Comparison of ENCODE assay signal across 16 mouse cellular contexts in genomic region chr16:45044844-45045243, GRCm38 (mm10). TPM values are rescaled to one million over a fixed set of nuclear protein-coding genes. Genes with fewer than 3 reads are reported as not detected.
DNase-seq lines count a peak whose midpoint lies in the region; ATAC-seq and TF ChIP-seq lines count a peak whose summit lies in the region.
"Had no signal": no experiment of that assay in that cellular context is flagged by ENCODE, and none has a peak within 500 bp of the region (broad histone marks: within the 10 kb centered on the region; RNA-seq: fewer than 3 reads in every experiment).

No protein-coding gene starts in this region.

- peak; percentile 82 for ATAC-seq in CD4-positive, CD25-positive, alpha-beta regulatory T cell, adult 4 months
- 0 out of 2 replicates have a peak, but pooled peaks have one; percentile 29 for ATAC-seq in embryonic facial prominence, embryonic 15.5 days (ENCODE audit: insufficient number of reproducible peaks, low FRiP score, low TSS enrichment, low read depth)
- ATAC-seq: intestine, embryonic 15.5 days had no signal

- no peak overlapping the region for H3K27ac ChIP-seq in embryonic facial prominence, embryonic 15.5 days (replicated peaks)
- H3K27ac ChIP-seq in limb, embryonic 10.5 days, result no peak overlapping the region
- no peak overlapping the region for H3K27ac ChIP-seq in cerebellum, adult 2 months (ENCODE audit: insufficient read depth, low read length)
- H3K27ac ChIP-seq: heart, embryonic 15.5 days; intestine, embryonic 15.5 days; kidney, postnatal 0 days; lung, embryonic 15.5 days had no signal

- no peak for TF ChIP-seq POLR2A in myocyte (IDR thresholded peaks at IDR 0.05; ENCODE audit: insufficient read length, low read depth)
- TF ChIP-seq POLR2A in cerebellum, adult 2 months (IDR thresholded peaks at IDR 0.05; ENCODE audit: borderline replicate concordance, insufficient read depth, low read length), result no peak

- no peaks in the 10 kb centered on the region for H3K4me1 ChIP-seq in embryonic facial prominence, embryonic 15.5 days
- H3K4me1 ChIP-seq in limb, embryonic 10.5 days, result no peaks in the 10 kb centered on the region
- no peaks in the 10 kb centered on the region for H3K4me1 ChIP-seq in cerebellum, adult 2 months (ENCODE audit: control insufficient read depth, insufficient read depth, low read length)
- H3K4me1 ChIP-seq: heart, embryonic 15.5 days; intestine, embryonic 15.5 days; lung, embryonic 15.5 days had no signal

- H3K79me2 ChIP-seq in myocyte (ENCODE audit: control insufficient read depth, insufficient read depth), result no peaks in the 10 kb centered on the region

- H3K36me3 ChIP-seq in embryonic facial prominence, embryonic 15.5 days, result no peaks in the 10 kb centered on the region
- H3K36me3 ChIP-seq in myocyte (ENCODE audit: control insufficient read depth, insufficient read depth), result no peaks in the 10 kb centered on the region
- H3K36me3 ChIP-seq in limb, embryonic 10.5 days, result no peaks in the 10 kb centered on the region
- H3K36me3 ChIP-seq: heart, embryonic 15.5 days; intestine, embryonic 15.5 days; lung, embryonic 15.5 days had no signal

- H3ac ChIP-seq in myocyte (ENCODE audit: control insufficient read depth, insufficient read length), result no peak overlapping the region

- 68% methylated on average over 3 of the region's 3 CpGs for WGBS in embryonic facial prominence, embryonic 15.5 days
- 52% methylated on average over 3 of the region's 3 CpGs for WGBS in limb, embryonic 10.5 days
- WGBS in cerebellum, adult 2 months, result 50% methylated on average over 3 of the region's 3 CpGs

- no peak overlapping the region for H3K9ac ChIP-seq in embryonic facial prominence, embryonic 15.5 days
- H3K9ac ChIP-seq: heart, embryonic 15.5 days; intestine, embryonic 15.5 days; lung, embryonic 15.5 days had no signal

- H3K27me3 ChIP-seq in embryonic facial prominence, embryonic 15.5 days, result no peaks in the 10 kb centered on the region
- no peaks in the 10 kb centered on the region for H3K27me3 ChIP-seq in myocyte (ENCODE audit: control insufficient read depth, insufficient read depth, insufficient read length)
- no peaks in the 10 kb centered on the region for H3K27me3 ChIP-seq in limb, embryonic 10.5 days (ENCODE audit: low read depth, poor library complexity, severe bottlenecking)
- no peaks in the 10 kb centered on the region for H3K27me3 ChIP-seq in cerebellum, adult 2 months (ENCODE audit: control insufficient read depth, insufficient read depth, low read length)
- H3K27me3 ChIP-seq: heart, embryonic 15.5 days; intestine, embryonic 15.5 days; lung, embryonic 15.5 days had no signal

- TF ChIP-seq CTCF in cerebellum, adult 2 months (IDR thresholded peaks at IDR 0.05; ENCODE audit: borderline replicate concordance, insufficient read depth, low read depth, low read length), result no peak

- H3K4me3 ChIP-seq in embryonic facial prominence, embryonic 15.5 days (replicated peaks), result no peak overlapping the region
- H3K4me3 ChIP-seq in myocyte, result no peak overlapping the region
- no peak overlapping the region for H3K4me3 ChIP-seq in limb, embryonic 10.5 days
- no peak overlapping the region for H3K4me3 ChIP-seq in cerebellum, adult 2 months (replicated peaks; ENCODE audit: insufficient read depth, low read depth, low read length)
- H3K4me3 ChIP-seq: heart, embryonic 15.5 days; intestine, embryonic 15.5 days; lung, embryonic 15.5 days had no signal

- H3K9me3 ChIP-seq in embryonic facial prominence, embryonic 15.5 days (replicated peaks), result no peaks in the 10 kb centered on the region
- H3K9me3 ChIP-seq in limb, embryonic 10.5 days (replicated peaks), result no peaks in the 10 kb centered on the region
- H3K9me3 ChIP-seq: heart, embryonic 15.5 days; intestine, embryonic 15.5 days; lung, embryonic 15.5 days had no signal

- H3K4me2 ChIP-seq in embryonic facial prominence, embryonic 15.5 days (replicated peaks), result no peak overlapping the region
- H3K4me2 ChIP-seq in myocyte (ENCODE audit: low read depth), result peak overlapping the region; percentile 28
- H3K4me2 ChIP-seq: heart, embryonic 15.5 days; intestine, embryonic 15.5 days; liver, embryonic 11.5 days; lung, embryonic 15.5 days had no signal

- peak; percentile 92 for DNase-seq in 416B (ENCODE audit: low read depth)
- DNase-seq in retina, postnatal 1 day, result no peak
- no peak for DNase-seq in limb, embryonic 10.5 days (ENCODE audit: low spot score)
- DNase-seq in cerebellum, adult 2 months, result no peak
- DNase-seq in urinary bladder, adult 2 months (ENCODE audit: low spot score), result no peak
- DNase-seq: adrenal gland, adult 8-10 months; cerebellum, adult 9-11 months; right cerebral cortex, postnatal 14 days had no signal

TF ChIP-seq in myocyte, 11 proteins besides CTCF, POLR2A, EP300 and RAD21:
- TF ChIP-seq MAX (IDR thresholded peaks at IDR 0.05; ENCODE audit: low read depth), result no peak
- TF ChIP-seq TCF3 (IDR thresholded peaks at IDR 0.05; ENCODE audit: insufficient read length, low read depth), result no peak
- no peak for TF ChIP-seq E2F4 (IDR thresholded peaks at IDR 0.05; ENCODE audit: insufficient read depth)
- no peak for TF ChIP-seq POLR2AphosphoS2 (IDR thresholded peaks at IDR 0.05; ENCODE audit: insufficient read length, low read depth)
- TF ChIP-seq USF1 (IDR thresholded peaks at IDR 0.05; ENCODE audit: low read depth), result no peak
- no peak for TF ChIP-seq CEBPB (IDR thresholded peaks at IDR 0.05; ENCODE audit: insufficient read depth, poor library complexity, severe bottlenecking)
- no peak for TF ChIP-seq MYOD1 (IDR thresholded peaks at IDR 0.05; ENCODE audit: control insufficient read depth in 1 of 3, insufficient read length in 2 of 3, low read depth in 2 of 3)
- no peak for TF ChIP-seq SRF (IDR thresholded peaks at IDR 0.05; ENCODE audit: control insufficient read depth, insufficient read length, low read depth)
- no peak for TF ChIP-seq REST (IDR thresholded peaks at IDR 0.05; ENCODE audit: insufficient read depth, insufficient read length)
- TF ChIP-seq TCF12 (IDR thresholded peaks at IDR 0.05; ENCODE audit: insufficient read depth, poor library complexity, severe bottlenecking), result no peak
- TF ChIP-seq MYOG (IDR thresholded peaks at IDR 0.05; ENCODE audit: control insufficient read depth in 1 of 3, insufficient read depth in 1 of 3, insufficient read length in 2 of 3, low read depth in 2 of 3), result no peak

RNA-seq across cellular contexts. Expression of gene Ccdc80, which starts 48.4 kb away (rescaled TPM):
- 1 to 10 TPM; 1.4 to 3.5 TPM for polyA plus RNA-seq in CD4-positive, CD25-positive, alpha-beta regulatory T cell, adult 4 months (2017; shearing (Covaris generic))
- 75.7 and 76.0 TPM in 2 replicates for polyA plus RNA-seq in embryonic facial prominence, embryonic 15.5 days (2015; fragmentation: Nextera tagmentation; extraction: Ambion mirVana)
- polyA plus RNA-seq in myocyte (2012; fragmentation: generic; extraction: Trizol), result 21.7 TPM
- 24.4 and 35.8 TPM in 2 replicates for polyA plus RNA-seq in limb, embryonic 10.5 days (2016; fragmentation: Nextera tagmentation; extraction: Ambion mirVana)
- 3.2 and 3.8 TPM in 2 replicates for polyA plus RNA-seq in cerebellum, adult 2 months (2012; rRNA removed)
- polyA plus RNA-seq in urinary bladder, adult 2 months (2012; rRNA removed), result 86.9 and 104 TPM in 2 replicates
